Comparison of ENCODE assay signal across 17 mouse cellular contexts in genomic region chr10:40227660-40228303, GRCm38 (mm10). TPM values are rescaled to one million over a fixed set of nuclear protein-coding genes. Genes with fewer than 3 reads are reported as not detected.
DNase-seq lines count a peak whose midpoint lies in the region; ATAC-seq and TF ChIP-seq lines count a peak whose summit lies in the region.
"Had no signal": no experiment of that assay in that cellular context is flagged by ENCODE, and none has a peak within 500 bp of the region (broad histone marks: within the 10 kb centered on the region; RNA-seq: fewer than 3 reads in every experiment).

No protein-coding gene starts in this region.

- H3K27me3 ChIP-seq in forebrain, embryonic 14.5 days (replicated peaks; ENCODE audit: control insufficient read depth, insufficient read depth, low read length): no peaks in the 10 kb centered on the region
- no peaks in the 10 kb centered on the region for H3K27me3 ChIP-seq in forebrain, embryonic 12.5 days
- H3K27me3 ChIP-seq in kidney, postnatal 0 days (ENCODE audit: insufficient read depth, low read length): no peaks in the 10 kb centered on the region
- no peaks in the 10 kb centered on the region for H3K27me3 ChIP-seq in kidney, embryonic 15.5 days
- H3K27me3 ChIP-seq: heart, embryonic 12.5 days had no signal

- no peaks in the 10 kb centered on the region for H3K9me3 ChIP-seq in forebrain, embryonic 14.5 days (replicated peaks; ENCODE audit: control insufficient read depth, low read length)
- H3K9me3 ChIP-seq in forebrain, embryonic 12.5 days: no peaks in the 10 kb centered on the region
- H3K9me3 ChIP-seq in kidney, postnatal 0 days (replicated peaks; ENCODE audit: low read length): no peaks in the 10 kb centered on the region
- H3K9me3 ChIP-seq in kidney, embryonic 15.5 days (replicated peaks): no peaks in the 10 kb centered on the region
- H3K9me3 ChIP-seq: heart, embryonic 12.5 days had no signal

- peak; percentile 42 for DNase-seq in forebrain, embryonic 14.5 days (ENCODE audit: low spot score)
- DNase-seq in kidney, postnatal 0 days (ENCODE audit: low spot score): peak; percentile 20
- peak; percentile 20 for DNase-seq in urinary bladder, postnatal 14 days (ENCODE audit: low spot score)
- no peak for DNase-seq in urinary bladder, adult 18-20 months (ENCODE audit: low spot score in 2 of 2)
- DNase-seq in spleen, postnatal 10 days (ENCODE audit: low spot score in 2 of 2): no peak
- DNase-seq: adrenal gland, adult 2 months; B cell, adult 2 months; liver, postnatal 0 days; midbrain, embryonic 14.5 days; thymus, postnatal 36 days had no signal

- 62% methylated on average over 4 of the region's 4 CpGs for WGBS in forebrain, embryonic 14.5 days
- WGBS in forebrain, embryonic 12.5 days: 88% methylated on average over 4 of the region's 4 CpGs
- WGBS in kidney, postnatal 0 days: 69% methylated on average over 4 of the region's 4 CpGs
- WGBS in kidney, embryonic 15.5 days: 72% methylated on average over 4 of the region's 4 CpGs

- no peak for TF ChIP-seq CTCF in kidney, postnatal 0 days (IDR thresholded peaks at IDR 0.05; ENCODE audit: low read depth)

- H3K9ac ChIP-seq in forebrain, embryonic 14.5 days (ENCODE audit: low read length): no peak overlapping the region
- H3K9ac ChIP-seq in forebrain, embryonic 12.5 days: no peak overlapping the region
- H3K9ac ChIP-seq in kidney, postnatal 0 days (ENCODE audit: low read depth, low read length): no peak overlapping the region
- H3K9ac ChIP-seq in kidney, embryonic 15.5 days: no peak overlapping the region
- H3K9ac ChIP-seq: heart, embryonic 12.5 days; liver, postnatal 0 days had no signal

- H3K27ac ChIP-seq in forebrain, embryonic 14.5 days (ENCODE audit: low read depth, low read length): peak overlapping the region; percentile 27; the same call in 1 of the 2 replicates
- H3K27ac ChIP-seq in forebrain, embryonic 12.5 days: no peak overlapping the region
- H3K27ac ChIP-seq in kidney, postnatal 0 days: no peak overlapping the region
- H3K27ac ChIP-seq in kidney, embryonic 15.5 days: no peak overlapping the region
- H3K27ac ChIP-seq: hindbrain, embryonic 10.5 days; layer of hippocampus, adult 2 months; macrophage had no signal

- H3K4me3 ChIP-seq in forebrain, embryonic 14.5 days (ENCODE audit: low read depth, low read length): no peak overlapping the region
- no peak overlapping the region for H3K4me3 ChIP-seq in forebrain, embryonic 12.5 days (replicated peaks)
- H3K4me3 ChIP-seq in kidney, postnatal 0 days (replicated peaks; ENCODE audit: low read depth, low read length): no peak overlapping the region
- H3K4me3 ChIP-seq in kidney, embryonic 15.5 days (replicated peaks): no peak overlapping the region
- H3K4me3 ChIP-seq: heart, embryonic 12.5 days; hindbrain, embryonic 10.5 days; layer of hippocampus, adult 2 months had no signal

- H3K36me3 ChIP-seq in forebrain, embryonic 14.5 days (ENCODE audit: control insufficient read depth, insufficient read depth, low read length): peaks cover 76% of the 10 kb centered on the region
- H3K36me3 ChIP-seq in forebrain, embryonic 12.5 days (replicated peaks): peaks cover 88% of the 10 kb centered on the region
- H3K36me3 ChIP-seq in kidney, postnatal 0 days (ENCODE audit: insufficient read depth, low read length): peaks cover 26% of the 10 kb centered on the region
- peaks cover 91% of the 10 kb centered on the region for H3K36me3 ChIP-seq in kidney, embryonic 15.5 days

- no peaks in the 10 kb centered on the region for H3K4me1 ChIP-seq in forebrain, embryonic 14.5 days (ENCODE audit: control insufficient read depth, insufficient read depth, low read length)
- H3K4me1 ChIP-seq in forebrain, embryonic 12.5 days: no peaks in the 10 kb centered on the region
- no peaks in the 10 kb centered on the region for H3K4me1 ChIP-seq in kidney, postnatal 0 days (replicated peaks; ENCODE audit: insufficient read depth, low read length)
- H3K4me1 ChIP-seq in kidney, embryonic 15.5 days: no peaks in the 10 kb centered on the region
- H3K4me1 ChIP-seq: heart, embryonic 12.5 days; hindbrain, embryonic 10.5 days had no signal

- peak; percentile 54; the same call in 1 of the 2 replicates for ATAC-seq in forebrain, embryonic 14.5 days
- no peak for ATAC-seq in forebrain, embryonic 12.5 days (ENCODE audit: low FRiP score)
- no peak for ATAC-seq in kidney, postnatal 0 days (replicated peaks; ENCODE audit: low FRiP score, low read depth)
- ATAC-seq in kidney, embryonic 15.5 days (replicated peaks; ENCODE audit: low FRiP score): no peak
- ATAC-seq: intestine, postnatal 0 days; liver, postnatal 0 days had no signal

- H3K4me2 ChIP-seq in forebrain, embryonic 14.5 days (ENCODE audit: low read length): no peak overlapping the region
- H3K4me2 ChIP-seq in forebrain, embryonic 12.5 days: no peak overlapping the region
- H3K4me2 ChIP-seq in kidney, postnatal 0 days (ENCODE audit: low read length): no peak overlapping the region
- no peak overlapping the region for H3K4me2 ChIP-seq in kidney, embryonic 15.5 days
- H3K4me2 ChIP-seq: heart, embryonic 12.5 days had no signal

RNA-seq across cellular contexts. Expression of gene Rpf2, which starts 19.1 kb away (rescaled TPM):
- 79.8 and 85.2 TPM in 2 replicates for polyA plus RNA-seq in forebrain, embryonic 14.5 days (2014; fragmentation: Nextera tagmentation; extraction: Ambion mirVana)
- polyA plus RNA-seq in forebrain, embryonic 12.5 days (2016; fragmentation: Nextera tagmentation; extraction: Ambion mirVana): 70.2 and 72.9 TPM in 2 replicates
- polyA plus RNA-seq in kidney, postnatal 0 days (2015; fragmentation: Nextera tagmentation; extraction: Ambion mirVana): 56.8 and 58.9 TPM in 2 replicates
- 67.1 and 73.9 TPM in 2 replicates for polyA plus RNA-seq in kidney, embryonic 15.5 days (2015; fragmentation: Nextera tagmentation; extraction: Ambion mirVana)

RNA-seq across cellular contexts. Expression of gene Gtf3c6, which starts 30.1 kb away (rescaled TPM):
- 78.0 and 79.9 TPM in 2 replicates for polyA plus RNA-seq in forebrain, embryonic 14.5 days (2014; fragmentation: Nextera tagmentation; extraction: Ambion mirVana)
- polyA plus RNA-seq in forebrain, embryonic 12.5 days (2016; fragmentation: Nextera tagmentation; extraction: Ambion mirVana): 131 and 135 TPM in 2 replicates
- 88.1 and 92.2 TPM in 2 replicates for polyA plus RNA-seq in kidney, postnatal 0 days (2015; fragmentation: Nextera tagmentation; extraction: Ambion mirVana)
- 106 and 109 TPM in 2 replicates for polyA plus RNA-seq in kidney, embryonic 15.5 days (2015; fragmentation: Nextera tagmentation; extraction: Ambion mirVana)

Comparison
In these comparisons a context has a peak if more than half of its experiments do, and no peak if none do; other contexts are left out.
1. DNase-seq: peak in forebrain, embryonic 14.5 days (single experiment), kidney, postnatal 0 days (single experiment) and urinary bladder, postnatal 14 days (single experiment); none in urinary bladder, adult 18-20 months (0 of 2) and spleen, postnatal 10 days (0 of 2).